Mouse (Mus musculus): Measurements from ENCODE around the gene Xrcc3. TPM values are rescaled to one million over a fixed set of nuclear protein-coding genes. Genes with fewer than 3 reads are reported as not detected.

Xrcc3 gene
- polyA plus RNA-seq, 1 experiment from 2014 or later, result 8.4 TPM

DNA sequence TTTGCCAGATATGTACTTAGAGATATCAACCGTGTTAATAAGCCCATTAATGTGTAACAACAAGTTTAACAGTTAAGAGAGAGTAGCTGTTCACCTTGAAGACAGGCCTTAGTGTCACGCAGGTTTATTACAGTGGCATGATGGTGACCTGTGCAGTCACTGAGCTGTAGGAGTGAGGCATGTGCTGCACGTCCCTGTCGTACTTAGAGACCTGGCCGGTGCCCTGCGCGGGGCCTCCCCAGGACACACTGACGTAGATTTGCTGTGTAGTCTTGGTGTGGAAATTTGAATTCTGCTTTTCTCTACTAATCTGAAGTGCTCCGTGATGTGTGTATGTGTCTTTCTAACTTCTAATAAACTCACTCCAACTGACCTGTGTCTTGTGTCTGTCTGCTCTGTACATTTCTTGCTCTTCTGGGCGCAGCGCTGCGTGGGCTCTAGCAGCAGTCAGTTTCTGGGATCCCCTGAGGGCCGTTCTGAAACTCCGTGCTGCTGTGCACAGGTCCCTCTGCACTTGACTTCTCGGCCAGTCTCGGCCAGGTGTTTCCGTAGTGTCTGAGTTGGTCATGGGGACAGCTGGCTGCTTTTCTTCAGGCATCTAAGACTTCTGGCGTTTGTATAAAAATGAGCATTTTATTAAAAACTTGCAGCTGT is 19.0 kb downstream of the Xrcc3 start:
- Histone ChIP-seq H3K27me3 (no peaks in the 10 kb centered on the region), H3K4me3 (no peak overlapping the region), H3K27ac (no peak overlapping the region), H3K9ac (no peak overlapping the region), H3K4me2 (no peak overlapping the region), H3K36me3 (peaks cover 92% of the 10 kb centered on the region), H3K4me1 (no peaks in the 10 kb centered on the region), H3K9me3 (no peaks in the 10 kb centered on the region)
- WGBS, result 87% methylated on average over 18 of the region's 18 CpGs
- ATAC-seq (ENCODE audit: insufficient number of reproducible peaks, low FRiP score, low TSS enrichment, low read depth), result no peak

DNA sequence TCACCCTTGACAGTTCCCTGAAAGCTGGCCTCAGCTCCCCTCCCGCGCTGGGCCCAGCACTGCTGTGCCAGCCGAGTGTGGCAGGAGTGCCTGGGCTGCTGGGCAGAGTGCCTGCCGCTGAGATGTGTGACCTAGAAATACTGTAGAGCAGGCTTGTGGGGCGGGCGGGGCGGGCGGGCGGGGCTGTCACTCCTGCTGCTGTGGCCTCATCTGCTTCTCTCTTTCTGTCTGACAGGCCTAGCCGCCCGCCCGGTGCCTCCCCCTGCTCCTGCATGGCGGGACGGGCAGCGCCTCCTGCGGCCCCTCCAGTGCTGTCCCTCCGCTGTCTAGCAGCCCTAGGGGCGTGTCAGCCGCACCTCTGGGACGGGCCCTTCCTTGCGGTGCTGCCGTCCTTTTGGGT is 19.6 kb downstream of the Xrcc3 start:
- WGBS, result 72% methylated on average over 22 of the region's 22 CpGs

DNA sequence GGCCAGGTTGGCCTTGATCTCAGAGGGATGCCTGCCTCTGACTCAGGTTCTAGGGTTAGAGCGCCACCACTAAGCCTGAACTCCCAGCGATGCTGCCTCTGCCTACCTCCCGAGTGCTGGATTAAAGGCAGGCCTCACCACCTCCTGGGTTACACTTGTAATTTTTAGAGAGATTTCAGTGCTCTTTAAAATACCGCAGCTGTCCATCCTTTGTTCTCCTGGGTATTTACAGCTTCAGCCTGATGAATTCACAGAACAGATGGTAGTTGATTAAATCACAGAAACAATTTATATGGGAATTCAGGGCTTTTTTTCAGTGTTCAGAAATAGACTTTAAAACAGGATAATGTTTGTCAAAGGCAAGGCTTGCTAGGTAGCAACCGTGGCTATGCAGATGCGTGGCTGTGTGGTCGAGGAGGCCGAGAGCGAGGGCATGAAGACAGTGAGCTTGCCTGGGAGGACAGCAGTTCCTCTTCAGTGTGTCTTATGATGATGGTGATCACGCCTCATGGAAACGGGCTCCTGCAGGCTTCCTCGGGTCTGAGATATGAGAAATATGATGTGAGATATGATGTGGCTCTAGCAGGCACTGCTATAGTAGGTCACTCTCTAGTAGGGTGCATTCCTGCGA is 22.1 kb downstream of the Xrcc3 start:
- no peak overlapping the region for H3K4me3 ChIP-seq
- 91% methylated on average over 13 of the region's 13 CpGs for WGBS
- H3K4me2 ChIP-seq, result no peak overlapping the region
- H3K27ac ChIP-seq, result no peak overlapping the region
- no peak for ATAC-seq (ENCODE audit: insufficient number of reproducible peaks, low FRiP score, low TSS enrichment, low read depth)
- H3K9ac ChIP-seq, result no peak overlapping the region
- H3K27me3 ChIP-seq, result no peaks in the 10 kb centered on the region
- no peaks in the 10 kb centered on the region for H3K4me1 ChIP-seq
- H3K9me3 ChIP-seq, result no peaks in the 10 kb centered on the region
- H3K36me3 ChIP-seq, result peaks cover 95% of the 10 kb centered on the region

More for the DNA sequence above, 19.6 kb downstream of the Xrcc3 start:
- Histone ChIP-seq H3K4me2 (no peak overlapping the region), H3K27me3 (no peaks in the 10 kb centered on the region), H3K27ac (0 out of 2 replicates have a peak overlapping the region, but pooled peaks have one; percentile 43), H3K9me3 (no peaks in the 10 kb centered on the region), H3K36me3 (peaks cover 94% of the 10 kb centered on the region), H3K9ac (no peak overlapping the region), H3K4me1 (no peaks in the 10 kb centered on the region), H3K4me3 (no peak overlapping the region)
- 0 out of 2 replicates have a peak, but pooled peaks have one; percentile 12 for ATAC-seq (ENCODE audit: insufficient number of reproducible peaks, low FRiP score, low TSS enrichment, low read depth)

DNA sequence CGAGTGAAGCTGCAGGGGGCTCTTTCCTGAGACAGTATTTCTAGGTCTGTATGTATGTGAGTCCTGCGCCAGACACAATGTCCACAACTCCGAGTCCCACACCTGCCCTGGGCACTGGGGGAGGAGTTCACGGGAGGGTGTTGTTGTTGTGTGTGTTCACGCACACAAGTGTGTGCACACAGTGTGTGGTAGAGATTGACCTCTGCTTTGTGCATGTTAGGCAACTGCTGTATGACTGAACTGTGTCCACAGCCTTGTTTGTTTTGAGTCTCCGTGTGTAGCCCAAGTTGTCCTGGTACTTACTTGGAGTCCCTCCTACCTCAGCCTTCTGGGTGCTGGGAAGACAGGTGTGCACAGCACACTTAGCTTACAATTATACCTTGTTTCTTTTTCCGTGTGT is 23.0 kb downstream of the Xrcc3 start:
- H3K9me3 ChIP-seq, result no peaks in the 10 kb centered on the region
- no peak for ATAC-seq (ENCODE audit: insufficient number of reproducible peaks, low FRiP score, low TSS enrichment, low read depth)
- WGBS, result 88% methylated on average over 7 of the region's 7 CpGs
- no peaks in the 10 kb centered on the region for H3K4me1 ChIP-seq
- H3K36me3 ChIP-seq, result peaks cover 95% of the 10 kb centered on the region
- H3K27ac ChIP-seq, result no peak overlapping the region
- no peak overlapping the region for H3K4me3 ChIP-seq
- H3K4me2 ChIP-seq, result no peak overlapping the region
- H3K27me3 ChIP-seq, result no peaks in the 10 kb centered on the region
- no peak overlapping the region for H3K9ac ChIP-seq

DNA sequence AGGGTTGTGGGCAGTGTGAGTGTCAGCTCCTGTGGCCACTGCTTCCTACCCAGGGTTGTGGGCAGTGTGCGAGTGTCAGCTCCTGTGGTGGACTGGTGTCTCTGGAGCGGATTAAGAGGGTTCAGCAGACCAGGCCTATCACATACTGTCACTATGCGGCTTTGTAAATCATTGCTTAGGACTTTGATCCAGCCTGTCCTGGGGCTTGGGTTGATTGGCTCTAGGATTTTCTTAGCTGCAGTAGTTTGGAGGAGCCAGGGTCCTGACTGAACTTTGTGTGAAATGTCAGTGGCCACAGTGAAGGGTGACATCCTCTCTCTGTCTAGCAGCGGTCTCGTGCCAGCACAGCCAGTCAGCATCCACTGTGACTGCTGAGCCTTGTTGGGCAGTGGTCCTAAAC is 23.6 kb downstream of the Xrcc3 start:
- H3K4me2 ChIP-seq, result no peak overlapping the region
- no peak for ATAC-seq (ENCODE audit: insufficient number of reproducible peaks, low FRiP score, low TSS enrichment, low read depth)
- no peak overlapping the region for H3K4me3 ChIP-seq
- H3K36me3 ChIP-seq, result peaks cover 95% of the 10 kb centered on the region
- WGBS, result 88% methylated on average over 5 of the region's 5 CpGs
- H3K27ac ChIP-seq, result no peak overlapping the region
- H3K9ac ChIP-seq, result no peak overlapping the region
- no peaks in the 10 kb centered on the region for H3K9me3 ChIP-seq
- H3K4me1 ChIP-seq, result no peaks in the 10 kb centered on the region
- H3K27me3 ChIP-seq, result no peaks in the 10 kb centered on the region

DNA sequence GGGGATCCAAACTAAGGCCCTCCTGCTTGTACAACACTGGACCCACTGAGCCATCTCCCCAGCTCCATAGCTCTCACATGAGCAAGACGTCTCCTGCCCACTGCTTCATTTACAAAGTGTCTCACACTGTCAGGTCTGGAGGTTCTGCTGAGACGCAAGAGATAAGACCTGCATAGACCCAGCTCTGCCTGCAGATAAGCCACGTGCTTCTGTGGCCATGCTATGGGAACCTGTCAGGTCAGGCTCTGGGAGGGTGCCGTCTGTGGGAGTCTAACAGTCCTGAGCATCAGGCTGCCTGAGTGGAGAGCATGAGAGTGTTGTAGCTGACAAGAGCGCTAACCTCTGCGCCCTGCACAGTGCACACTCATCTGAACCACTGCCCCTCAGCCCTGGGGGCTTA is 26.7 kb downstream of the Xrcc3 start:
- Histone ChIP-seq H3K27ac (no peak overlapping the region), H3K9ac (no peak overlapping the region), H3K4me1 (no peaks in the 10 kb centered on the region), H3K9me3 (no peaks in the 10 kb centered on the region), H3K27me3 (no peaks in the 10 kb centered on the region), H3K4me3 (no peak overlapping the region), H3K36me3 (peaks cover 89% of the 10 kb centered on the region), H3K4me2 (no peak overlapping the region)
- WGBS, result 89% methylated on average over 6 of the region's 6 CpGs
- ATAC-seq (ENCODE audit: insufficient number of reproducible peaks, low FRiP score, low TSS enrichment, low read depth), result no peak

DNA sequence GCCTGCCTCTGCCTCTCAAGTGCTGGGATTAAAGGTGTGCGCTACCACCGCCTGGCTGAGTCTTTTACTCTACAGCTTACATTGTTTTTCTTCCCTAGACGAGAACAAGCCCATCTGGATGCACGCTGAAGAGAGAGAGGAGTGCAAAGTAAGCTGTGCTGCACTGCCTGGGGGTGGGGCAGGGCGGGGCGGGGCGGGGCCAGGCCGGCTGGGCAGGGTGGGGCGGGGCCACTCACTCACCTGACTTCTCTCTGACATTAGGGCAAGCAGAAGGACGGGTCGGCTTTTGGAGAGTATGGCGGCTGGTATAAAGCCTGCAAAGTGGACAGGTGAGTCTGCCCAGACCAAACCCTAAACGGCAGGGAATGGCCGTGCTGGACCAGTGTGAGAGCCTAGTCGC is 28.5 kb downstream of the Xrcc3 start:
- 66% methylated on average over 15 of the region's 15 CpGs for WGBS
- Histone ChIP-seq H3K4me3 (no peak overlapping the region), H3K27me3 (no peaks in the 10 kb centered on the region), H3K36me3 (peaks cover 90% of the 10 kb centered on the region), H3K9ac (no peak overlapping the region), H3K4me2 (no peak overlapping the region), H3K9me3 (no peaks in the 10 kb centered on the region), H3K4me1 (no peaks in the 10 kb centered on the region), H3K27ac (no peak overlapping the region)
- ATAC-seq (ENCODE audit: insufficient number of reproducible peaks, low FRiP score, low TSS enrichment, low read depth), result no peak

DNA sequence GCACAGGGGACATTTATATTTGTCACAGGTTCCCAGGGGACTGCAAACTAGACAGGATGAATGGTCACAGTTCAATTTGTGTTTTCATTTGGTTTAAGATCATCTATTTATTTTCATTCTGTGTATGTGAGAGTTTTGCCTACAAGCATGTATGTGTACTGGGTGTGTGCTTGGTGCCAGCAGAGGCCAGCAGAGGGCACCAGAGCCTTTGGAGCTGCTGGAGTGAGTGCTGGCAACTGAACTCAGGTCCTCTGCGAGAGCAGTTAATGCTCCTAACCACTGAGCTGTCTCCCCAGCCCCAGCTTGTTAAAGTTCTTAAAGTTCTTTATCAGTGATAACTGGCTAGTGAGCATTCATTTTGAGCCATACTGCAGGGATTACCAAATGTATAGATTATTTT is 34.1 kb downstream of the Xrcc3 start:
- Histone ChIP-seq H3K9ac (no peak overlapping the region), H3K36me3 (peaks cover 93% of the 10 kb centered on the region), H3K27ac (no peak overlapping the region), H3K4me2 (no peak overlapping the region), H3K27me3 (no peaks in the 10 kb centered on the region), H3K4me3 (no peak overlapping the region), H3K4me1 (no peaks in the 10 kb centered on the region), H3K9me3 (no peaks in the 10 kb centered on the region)
- 100% methylated on average over 1 of the region's 1 CpGs for WGBS
- no peak for ATAC-seq (ENCODE audit: insufficient number of reproducible peaks, low FRiP score, low TSS enrichment, low read depth)

DNA sequence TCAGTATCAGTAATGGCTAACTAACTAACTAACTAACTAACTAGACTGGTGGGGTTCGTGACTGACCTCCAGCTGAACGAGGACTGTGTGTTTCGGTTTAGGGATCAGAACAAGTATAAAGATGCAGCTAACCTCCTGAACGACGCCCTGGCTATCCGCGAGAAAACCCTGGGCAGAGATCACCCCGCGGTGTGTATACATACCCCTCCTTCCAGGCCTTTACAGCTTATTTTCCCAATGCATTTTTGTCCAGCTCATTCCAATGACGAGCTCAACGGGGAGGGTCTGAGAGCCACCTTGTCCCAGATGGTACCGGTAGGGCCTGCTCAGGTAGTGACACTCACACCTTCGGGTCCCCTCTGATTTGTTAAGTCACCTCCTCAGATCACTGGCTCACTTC is 35.8 kb downstream of the Xrcc3 start:
- ATAC-seq (ENCODE audit: insufficient number of reproducible peaks, low FRiP score, low TSS enrichment, low read depth), result no peak
- Histone ChIP-seq H3K4me2 (no peak overlapping the region), H3K36me3 (peaks cover 98% of the 10 kb centered on the region), H3K9me3 (no peaks in the 10 kb centered on the region), H3K4me3 (no peak overlapping the region), H3K27ac (no peak overlapping the region), H3K4me1 (no peaks in the 10 kb centered on the region), H3K27me3 (no peaks in the 10 kb centered on the region), H3K9ac (no peak overlapping the region)
- 92% methylated on average over 13 of the region's 13 CpGs for WGBS

DNA sequence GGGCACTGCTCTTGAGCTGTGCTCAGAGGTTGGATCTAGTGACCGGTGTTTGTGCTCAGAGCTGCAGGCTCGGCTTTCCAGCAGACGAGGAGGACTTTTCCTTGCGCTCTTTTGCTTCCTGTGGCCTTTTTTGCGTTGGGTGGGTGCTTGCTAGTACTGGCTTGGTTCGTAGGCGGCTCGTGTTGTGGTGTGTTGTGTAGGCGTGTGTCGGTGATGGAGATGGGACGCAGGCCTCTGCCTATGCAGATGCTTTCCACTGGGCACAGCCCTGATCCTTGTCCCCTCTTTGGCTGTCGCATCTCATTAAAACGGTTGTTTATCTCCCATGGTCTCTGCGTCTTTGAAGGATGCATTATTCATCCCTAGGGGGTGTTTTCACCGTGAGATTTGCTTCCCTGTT is 38.8 kb downstream of the Xrcc3 start:
- Histone ChIP-seq H3K36me3 (peaks cover 79% of the 10 kb centered on the region), H3K4me2 (no peak overlapping the region), H3K4me3 (no peak overlapping the region), H3K4me1 (peaks cover under 1% of the 10 kb centered on the region; the same call in 1 of the 2 replicates), H3K9ac (no peak overlapping the region), H3K27ac (no peak overlapping the region), H3K9me3 (no peaks in the 10 kb centered on the region), H3K27me3 (no peaks in the 10 kb centered on the region)
- ATAC-seq (ENCODE audit: insufficient number of reproducible peaks, low FRiP score, low TSS enrichment, low read depth), result no peak
- WGBS, result 85% methylated on average over 15 of the region's 15 CpGs

DNA sequence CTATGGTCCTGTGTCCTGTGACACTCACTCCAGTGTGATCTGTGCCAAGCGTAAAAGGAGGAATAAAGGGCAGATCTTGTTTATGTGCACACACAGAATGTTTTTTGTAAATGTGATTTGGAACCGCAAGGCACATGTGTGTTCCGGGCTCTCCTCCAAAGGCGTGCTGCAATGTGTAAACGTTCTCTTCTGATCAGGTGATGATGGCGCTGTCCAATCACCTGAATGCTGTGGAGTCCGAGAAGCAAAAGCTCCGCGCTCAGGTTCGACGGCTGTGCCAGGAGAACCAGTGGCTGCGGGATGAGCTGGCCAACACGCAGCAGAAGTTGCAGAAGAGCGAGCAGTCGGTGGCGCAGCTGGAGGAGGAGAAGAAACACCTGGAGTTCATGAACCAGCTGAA is 39.5 kb downstream of the Xrcc3 start:
- 90% methylated on average over 16 of the region's 16 CpGs for WGBS
- Histone ChIP-seq H3K9ac (no peak overlapping the region), H3K4me3 (no peak overlapping the region), H3K27me3 (no peaks in the 10 kb centered on the region), H3K36me3 (peaks cover 72% of the 10 kb centered on the region), H3K4me2 (no peak overlapping the region), H3K4me1 (peaks cover 7% of the 10 kb centered on the region), H3K9me3 (no peaks in the 10 kb centered on the region), H3K27ac (no peak overlapping the region)
- no peak for ATAC-seq (ENCODE audit: insufficient number of reproducible peaks, low FRiP score, low TSS enrichment, low read depth)

DNA sequence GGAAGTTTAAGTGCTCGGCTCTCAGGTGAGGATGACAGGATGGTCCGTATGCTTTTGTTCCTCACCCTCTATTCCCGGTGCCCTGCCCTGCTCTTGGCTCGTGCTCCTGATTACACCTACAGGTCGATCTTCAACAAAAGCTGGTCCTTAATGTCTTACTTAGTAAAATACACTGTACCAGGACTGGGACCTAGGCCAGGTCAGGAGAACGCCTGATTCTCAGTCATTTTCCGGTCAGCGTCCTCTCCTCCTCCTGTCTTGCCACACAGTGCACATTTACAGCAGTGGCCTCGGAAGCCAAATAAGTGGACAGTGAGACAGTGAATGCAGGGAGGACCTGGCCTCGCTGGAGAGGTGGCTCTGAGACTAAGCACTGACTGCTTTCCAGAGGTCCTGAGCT is 43.0 kb downstream of the Xrcc3 start:
- no peak overlapping the region for H3K4me2 ChIP-seq
- no peaks in the 10 kb centered on the region for H3K9me3 ChIP-seq
- peaks cover 22% of the 10 kb centered on the region for H3K4me1 ChIP-seq
- ATAC-seq (ENCODE audit: insufficient number of reproducible peaks, low FRiP score, low TSS enrichment, low read depth), result no peak
- no peak overlapping the region for H3K4me3 ChIP-seq
- H3K27me3 ChIP-seq, result no peaks in the 10 kb centered on the region
- H3K36me3 ChIP-seq, result peaks cover 38% of the 10 kb centered on the region
- WGBS, result 86% methylated on average over 10 of the region's 10 CpGs
- no peak overlapping the region for H3K27ac ChIP-seq
- H3K9ac ChIP-seq, result no peak overlapping the region
